Mouse (Mus musculus): ENCODE results near the gene Cnot1. TPM values are rescaled to one million over a fixed set of nuclear protein-coding genes. Genes with fewer than 3 reads are reported as not detected.
A peak's percentile ranks its signal among the peaks of the same experiment; 100 is the strongest.

The Cnot1 gene
- total RNA-seq, 2 experiments from 2014 or later, result 135 to 142 TPM

DNA sequence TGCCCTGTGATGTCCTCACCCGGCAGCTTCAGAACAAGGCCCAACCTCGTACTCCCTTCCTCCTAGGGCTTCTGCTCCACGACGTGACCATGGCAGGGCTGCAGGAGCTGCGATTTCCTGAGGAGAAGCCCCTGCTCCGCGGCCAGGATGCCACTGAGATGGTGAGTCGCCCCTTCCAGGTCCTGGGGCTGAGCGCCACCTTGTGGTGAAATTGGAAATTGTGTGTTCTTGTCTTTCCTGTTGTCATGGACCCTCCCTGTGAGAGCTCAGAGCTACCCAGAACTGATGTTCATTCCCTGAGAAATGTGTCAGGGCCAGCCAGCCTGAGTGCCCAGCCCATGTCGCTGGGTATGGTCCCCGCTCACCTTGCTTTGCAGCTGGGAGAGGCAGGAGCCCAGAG lies 110.1 kb downstream of the Cnot1 start:
- peak; percentile 89 to 93 for DNase-seq (ENCODE audit: low spot score in 2 of 2)

DNA sequence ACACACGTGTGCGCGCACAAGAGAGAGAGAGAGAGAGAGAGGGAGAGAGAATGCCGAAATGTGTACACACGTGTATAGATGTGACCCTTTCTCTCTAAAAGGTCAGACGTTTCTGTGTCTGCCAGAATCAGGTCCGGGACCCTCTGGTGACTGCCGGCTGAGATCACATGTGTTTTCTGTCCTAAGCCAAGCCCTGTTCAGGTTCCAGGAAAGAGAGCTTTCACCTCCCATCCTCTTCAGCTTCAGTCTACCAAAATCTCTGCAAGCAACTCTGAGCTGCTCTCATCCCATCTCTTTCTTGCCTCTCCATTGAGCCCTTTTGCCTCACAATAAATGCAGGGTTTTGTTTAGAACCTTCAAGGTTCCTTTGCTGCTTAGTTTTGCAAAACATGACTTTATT lies 110.6 kb downstream of the Cnot1 start:
- DNase-seq (ENCODE audit: low spot score in 2 of 2), result no peak

GRCm38 (mm10) chr8:95694631-95695030 lies 112.6 kb downstream of the Cnot1 start:
- peak in 1 of 2 experiments; percentile 48 for DNase-seq (ENCODE audit: low spot score in 2 of 2)

DNA sequence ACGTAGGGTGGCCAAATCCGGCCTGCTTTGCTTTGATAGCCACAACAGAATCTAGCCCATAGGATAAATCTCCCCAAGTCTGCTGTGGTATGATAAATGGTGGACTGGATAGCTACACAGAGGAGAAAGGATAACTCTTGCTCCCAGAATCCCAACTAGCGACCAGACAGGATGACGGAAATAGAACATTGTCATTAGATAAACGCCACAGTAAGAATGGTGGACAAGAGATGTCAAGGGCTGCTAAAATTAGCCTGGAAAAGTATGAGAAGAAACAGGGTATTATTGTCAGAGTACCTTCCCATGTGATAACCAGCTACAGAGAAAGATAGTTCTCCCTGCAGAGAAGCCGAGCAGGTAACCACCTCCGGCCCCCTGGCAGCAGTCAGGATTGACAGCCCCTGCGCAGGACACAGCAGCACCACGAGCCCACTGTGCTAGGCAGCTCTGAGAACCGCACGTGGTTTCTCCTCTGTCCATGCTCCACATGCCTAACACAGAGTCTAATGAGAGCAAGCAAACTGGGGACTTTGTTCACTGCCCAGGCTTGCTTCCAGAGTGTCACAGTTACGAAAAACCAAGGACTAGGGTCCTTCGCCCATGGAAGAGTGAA lies 116.2 kb downstream of the Cnot1 start:
- no peak for DNase-seq (ENCODE audit: low spot score in 2 of 2)

GRCm38 (mm10) chr8:95688073-95688672 lies 119.1 kb downstream of the Cnot1 start:
- DNase-seq (ENCODE audit: low spot score in 2 of 2), result peak in 1 of 2 experiments; percentile 70

DNA sequence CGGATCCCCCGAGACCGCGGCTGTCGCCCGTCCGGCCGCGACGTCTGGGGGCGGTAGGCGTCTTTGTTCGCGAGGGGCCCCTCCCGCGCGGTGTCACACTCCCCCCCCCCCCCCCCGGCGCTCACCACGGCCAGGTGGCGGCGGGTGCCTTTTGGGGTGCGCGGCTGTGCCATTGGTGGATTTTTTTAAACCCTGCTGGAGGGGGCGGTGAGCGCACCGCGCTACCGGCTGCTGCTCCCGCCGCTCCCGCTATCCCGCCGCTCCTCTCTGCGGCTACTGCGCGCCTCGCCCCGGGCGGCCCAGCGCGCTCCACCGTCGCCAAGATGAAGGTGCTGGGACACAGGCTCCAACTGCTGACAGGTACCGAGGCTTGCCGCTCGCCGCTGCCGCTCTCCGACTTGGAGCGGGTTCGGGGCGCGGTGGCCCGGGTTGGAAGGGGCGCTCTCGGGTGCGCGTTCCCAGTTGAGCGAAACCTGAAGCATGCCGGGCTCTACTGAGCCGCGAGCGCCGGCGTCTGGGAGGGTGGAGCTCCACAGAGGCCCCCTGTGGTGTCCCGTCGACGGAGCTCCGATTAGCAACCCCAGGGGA lies 129.1 kb downstream of the Cnot1 start:
- no peak for DNase-seq (ENCODE audit: low spot score in 2 of 2)

GRCm38 (mm10) chr8:95677591-95678023 lies 129.7 kb downstream of the Cnot1 start:
- no peak for DNase-seq (ENCODE audit: low spot score in 2 of 2)

GRCm38 (mm10) chr8:95676631-95677030 lies 130.6 kb downstream of the Cnot1 start, which contains the start of gene Ndrg4:
Gene Ndrg4 (plus strand): TSS chr8:95676980.
- no peak for DNase-seq (ENCODE audit: low spot score in 2 of 2)

GRCm38 (mm10) chr8:95672811-95673210 lies 134.5 kb downstream of the Cnot1 start:
- no peak for DNase-seq (ENCODE audit: low spot score in 2 of 2)

DNA sequence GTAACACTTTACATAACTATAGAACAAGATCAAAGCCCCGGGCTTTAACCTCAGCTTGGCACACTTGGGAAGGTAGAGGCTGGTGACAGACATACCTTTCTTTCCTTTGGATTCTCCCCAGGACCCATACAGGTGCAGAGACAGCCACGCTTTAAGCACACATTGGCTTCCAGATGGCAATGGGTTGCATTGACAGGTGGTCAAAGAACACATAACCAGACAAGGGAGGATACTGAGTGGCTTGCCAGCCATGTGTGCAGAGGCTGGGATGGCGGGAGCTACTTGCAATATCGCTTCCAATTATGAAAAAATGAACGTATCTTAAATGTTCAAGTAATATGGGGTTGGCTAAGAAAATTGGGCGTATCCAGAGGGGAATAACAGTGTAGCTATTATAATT lies 135.4 kb downstream of the Cnot1 start:
- no peak for DNase-seq (ENCODE audit: low spot score in 2 of 2)

DNA sequence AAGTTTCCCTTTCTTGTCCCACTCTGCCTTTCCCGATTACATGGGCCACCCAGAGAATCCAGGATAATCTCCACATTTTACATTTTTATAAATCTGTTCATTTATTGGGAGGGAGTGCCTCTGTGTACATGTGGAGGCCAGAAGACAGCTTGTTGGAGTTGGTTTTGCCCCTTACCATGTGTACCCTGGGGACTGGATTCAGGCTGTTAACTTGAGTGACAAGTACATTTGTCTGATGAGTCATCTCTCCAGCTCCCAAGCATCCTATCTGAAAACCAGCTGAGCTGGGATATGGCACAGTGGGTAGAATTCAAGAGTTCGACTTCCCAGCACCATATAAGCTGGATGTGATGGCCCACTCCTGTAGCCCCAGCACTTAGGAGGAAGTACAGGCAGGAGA lies 137.3 kb downstream of the Cnot1 start:
- DNase-seq (ENCODE audit: low spot score in 2 of 2), result no peak

Small RNA genes lying within 50 kb of the gene (microRNA-seq; reads per million reads assigned to microRNA genes)
- 2.5 to 3.8 reads per million in 2 experiments for gene Mir7073

Other genes starting within 250 kb of the Cnot1 start
- gene Prss54, start 231.1 kb downstream of the Cnot1 start, total RNA-seq (2021), result under 1 TPM in 1 of 2 experiments, not detected in 1; 0.33 TPM
- 1 to 10 TPM; 2.7 TPM for gene Gins3, start 174.0 kb downstream of the Cnot1 start, total RNA-seq (2021)
- gene Ndrg4, start 130.5 kb downstream of the Cnot1 start, total RNA-seq (2021), result 1,000 to 10,000 TPM; 1,455 to 1,520 TPM
- 10 to 100 TPM; 16.2 to 20.0 TPM for gene Setd6, start 91.6 kb downstream of the Cnot1 start, total RNA-seq (2021)
- gene Sap18b, start 17.9 kb upstream of the Cnot1 start, total RNA-seq (2021), result 100 to 1,000 TPM; 131 to 161 TPM
- gene Slc38a7, start 46.1 kb upstream of the Cnot1 start, total RNA-seq (2021), result 10 to 100 TPM; 29.7 to 31.6 TPM
- gene Got2, start 81.1 kb upstream of the Cnot1 start, total RNA-seq (2021), result 100 to 1,000 TPM; 237 to 247 TPM